Mouse (Mus musculus): ENCODE measurements around the gene 6430571L13Rik. TPM values are rescaled to one million over a fixed set of nuclear protein-coding genes. Genes with fewer than 3 reads are reported as not detected.

6430571L13Rik gene
- total RNA-seq, 2 experiments from 2014 or later: 2.5 to 2.9 TPM

DNA sequence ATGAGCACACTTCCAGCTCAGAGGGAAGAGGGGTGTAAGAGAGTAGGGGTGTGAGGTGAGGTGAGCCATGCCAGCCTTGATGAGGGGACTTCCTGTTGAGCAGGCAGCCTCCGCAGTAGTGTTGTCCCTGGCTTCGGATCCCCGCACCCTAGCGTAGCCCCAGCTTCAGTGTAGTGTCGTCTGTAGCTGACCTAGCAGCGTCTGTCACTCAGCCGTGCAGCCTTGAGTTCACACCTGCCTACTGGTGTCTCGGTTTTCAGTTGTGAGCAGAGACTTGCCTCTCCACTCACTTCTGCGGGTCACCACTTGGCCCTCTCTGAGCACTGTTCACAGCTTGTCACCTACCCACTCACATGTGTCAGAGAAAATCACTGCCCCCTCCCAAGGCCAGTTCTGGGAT is 31.2 kb upstream of the 6430571L13Rik start:
- Histone ChIP-seq H3K4me3 (no peak overlapping the region), H3K27ac (no peak overlapping the region)
- no peak for DNase-seq (ENCODE audit: low spot score in 2 of 2)
- no peak for TF ChIP-seq CTCF (conservative IDR thresholded peaks at IDR 0.05)

DNA sequence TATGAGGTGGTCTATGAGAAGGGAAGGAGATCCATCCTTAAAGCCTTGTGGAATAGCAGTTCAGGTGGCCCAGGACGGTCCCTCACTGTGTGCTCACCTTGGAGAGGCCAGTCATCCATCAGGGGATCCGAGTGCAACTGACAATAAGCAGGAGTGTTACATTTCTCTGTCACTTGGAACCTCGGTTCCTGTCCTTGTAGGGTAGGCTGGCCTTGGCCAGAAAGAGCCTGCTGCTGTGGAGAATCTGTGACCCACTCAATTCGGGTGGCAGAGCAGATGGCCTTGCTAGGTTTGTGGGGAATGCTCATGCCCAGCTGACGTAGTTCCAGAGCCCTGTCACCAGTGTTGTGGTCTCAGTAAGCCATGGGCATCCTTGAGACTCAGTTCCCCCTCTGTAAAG is 30.8 kb upstream of the 6430571L13Rik start:
- Histone ChIP-seq H3K4me3 (no peak overlapping the region), H3K27ac (no peak overlapping the region)
- TF ChIP-seq CTCF (conservative IDR thresholded peaks at IDR 0.05): no peak
- DNase-seq (ENCODE audit: low spot score in 2 of 2): no peak

DNA sequence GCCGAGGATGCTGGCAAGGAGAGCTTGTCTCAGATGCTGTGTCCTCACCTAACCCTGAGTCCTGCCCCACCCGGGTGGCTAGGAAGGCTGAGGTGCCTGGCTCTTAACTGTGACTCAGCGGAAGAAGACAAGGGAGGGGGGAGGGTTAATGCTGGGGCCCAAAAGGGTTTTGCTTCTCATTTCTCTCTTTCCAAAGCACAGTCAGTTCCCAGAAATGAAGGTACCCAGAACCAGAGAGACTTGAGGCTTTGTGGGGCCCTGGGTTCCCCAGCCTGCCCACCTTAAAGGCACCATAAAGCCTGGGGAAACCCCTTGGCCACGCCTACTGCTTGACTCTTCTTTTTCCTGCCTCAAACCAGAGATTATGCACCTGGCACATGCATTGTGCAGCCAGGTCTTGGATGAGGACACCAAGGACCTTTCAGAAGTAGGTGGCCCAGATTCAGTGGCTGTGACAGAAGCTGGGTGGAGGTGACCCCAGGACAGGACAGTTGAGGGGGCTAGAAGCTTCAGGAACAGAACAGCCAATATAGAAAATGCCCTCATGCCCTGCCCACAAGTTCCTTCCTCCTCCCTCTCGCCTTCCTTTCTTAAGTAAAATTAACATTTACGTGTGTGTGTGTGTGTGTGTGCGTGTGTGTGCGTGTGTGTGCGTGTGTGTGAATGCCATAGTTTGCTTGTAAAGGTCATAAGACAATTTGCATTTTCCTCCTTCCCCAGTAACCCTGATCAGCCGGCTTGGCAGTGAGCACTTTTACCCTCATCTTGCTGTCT is 27.4 kb upstream of the 6430571L13Rik start:
- Histone ChIP-seq H3K4me3 (no peak overlapping the region), H3K27ac (no peak overlapping the region)
- no peak for DNase-seq (ENCODE audit: low spot score in 2 of 2)
- TF ChIP-seq CTCF (conservative IDR thresholded peaks at IDR 0.05): no peak

DNA sequence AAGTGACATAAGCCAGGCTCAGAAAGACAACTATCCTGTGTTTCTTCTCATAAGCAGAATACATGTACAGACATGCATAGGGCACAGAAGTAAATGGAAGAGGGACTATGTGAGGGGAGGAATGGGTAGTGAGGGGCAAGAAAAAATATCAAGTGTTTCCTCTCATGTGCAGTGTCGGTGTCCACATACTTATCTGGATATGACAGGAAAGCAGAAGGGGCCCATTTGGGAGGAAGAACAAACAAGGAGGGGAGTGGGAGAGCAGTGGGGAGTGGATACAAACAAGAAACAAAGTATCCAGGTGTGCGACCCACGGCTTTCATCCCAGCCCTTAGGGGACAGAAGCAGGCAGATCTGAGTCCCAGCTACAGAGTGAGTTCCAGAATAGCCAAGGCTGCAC is 26.5 kb upstream of the 6430571L13Rik start:
- Histone ChIP-seq H3K4me3 (no peak overlapping the region), H3K27ac (no peak overlapping the region)
- TF ChIP-seq CTCF (conservative IDR thresholded peaks at IDR 0.05): no peak
- no peak for DNase-seq (ENCODE audit: low spot score in 2 of 2)

DNA sequence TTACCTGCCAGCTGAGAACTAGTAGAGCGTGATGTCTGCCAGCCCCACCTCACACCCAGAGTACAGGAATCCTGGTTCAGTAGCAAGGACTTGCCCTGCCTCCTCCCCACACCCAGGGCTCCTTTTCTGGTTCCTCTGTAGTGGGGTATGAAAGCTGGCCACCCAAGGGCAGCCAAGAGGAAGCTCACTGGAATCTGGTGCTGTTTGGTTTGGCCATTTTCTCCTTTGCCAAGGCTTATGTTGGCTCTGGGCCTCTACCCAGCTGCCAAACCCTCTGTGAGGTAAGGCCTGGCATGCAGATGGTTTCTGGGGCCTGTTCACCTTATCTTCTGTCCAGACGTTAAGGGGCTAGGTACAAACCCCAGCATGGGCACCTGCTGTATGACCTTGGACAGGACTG is 24.6 kb upstream of the 6430571L13Rik start:
- no peak overlapping the region for H3K27ac ChIP-seq
- no peak for TF ChIP-seq CTCF (conservative IDR thresholded peaks at IDR 0.05)
- no peak for DNase-seq (ENCODE audit: low spot score in 2 of 2)
- H3K4me3 ChIP-seq: no peak overlapping the region

DNA sequence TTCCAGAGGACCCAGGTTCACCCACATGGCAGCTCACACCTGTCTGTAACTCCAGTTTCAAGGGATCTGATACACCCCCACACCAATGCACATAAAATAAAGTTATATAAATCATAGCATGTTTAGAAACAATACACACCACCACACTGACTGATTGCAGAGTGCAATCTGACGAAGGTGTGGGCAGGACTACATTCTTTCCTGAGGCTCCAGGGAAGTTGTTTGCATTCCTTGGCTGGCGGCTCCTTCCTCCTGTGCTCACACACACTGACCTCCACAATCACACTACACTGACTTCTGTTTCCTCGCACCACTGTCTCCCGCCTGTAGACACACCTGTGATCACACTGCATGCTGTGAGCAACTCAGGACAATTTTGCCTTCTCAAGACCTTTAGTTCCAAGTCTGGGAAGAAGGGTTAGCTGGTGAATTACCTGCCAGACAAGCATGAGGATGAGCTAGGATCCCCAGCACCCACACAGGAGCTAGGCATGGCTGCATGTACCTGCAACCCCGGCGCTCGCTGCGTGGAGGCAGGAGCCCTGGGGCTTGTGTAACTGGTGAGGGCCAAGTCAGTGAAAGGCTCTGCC is 17.8 kb upstream of the 6430571L13Rik start:
- no peak for TF ChIP-seq CTCF (conservative IDR thresholded peaks at IDR 0.05)
- H3K27ac ChIP-seq: no peak overlapping the region
- H3K4me3 ChIP-seq: no peak overlapping the region
- no peak for DNase-seq (ENCODE audit: low spot score in 2 of 2)

DNA sequence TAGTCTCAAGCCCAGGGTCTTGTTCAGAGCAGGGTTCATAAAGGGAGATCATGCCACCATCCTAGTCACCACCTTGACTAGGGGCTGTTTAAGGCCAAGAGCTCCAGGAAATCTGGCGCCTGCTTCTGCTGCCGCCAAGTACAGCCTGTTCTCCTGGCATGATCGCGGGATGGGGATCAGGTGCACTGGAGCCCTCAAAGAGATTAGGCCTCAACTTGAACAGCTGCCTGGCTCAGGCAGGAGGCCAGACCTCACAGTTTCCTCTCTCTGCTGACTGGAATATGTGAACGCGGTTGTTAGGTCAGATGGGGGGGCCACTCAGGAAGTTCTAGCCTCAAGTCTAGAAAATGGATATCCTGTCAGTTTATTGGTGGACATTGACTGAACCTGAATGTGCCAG is 16.8 kb upstream of the 6430571L13Rik start:
- no peak for TF ChIP-seq CTCF (conservative IDR thresholded peaks at IDR 0.05)
- no peak for DNase-seq (ENCODE audit: low spot score in 2 of 2)
- H3K27ac ChIP-seq: no peak overlapping the region
- H3K4me3 ChIP-seq: no peak overlapping the region

DNA sequence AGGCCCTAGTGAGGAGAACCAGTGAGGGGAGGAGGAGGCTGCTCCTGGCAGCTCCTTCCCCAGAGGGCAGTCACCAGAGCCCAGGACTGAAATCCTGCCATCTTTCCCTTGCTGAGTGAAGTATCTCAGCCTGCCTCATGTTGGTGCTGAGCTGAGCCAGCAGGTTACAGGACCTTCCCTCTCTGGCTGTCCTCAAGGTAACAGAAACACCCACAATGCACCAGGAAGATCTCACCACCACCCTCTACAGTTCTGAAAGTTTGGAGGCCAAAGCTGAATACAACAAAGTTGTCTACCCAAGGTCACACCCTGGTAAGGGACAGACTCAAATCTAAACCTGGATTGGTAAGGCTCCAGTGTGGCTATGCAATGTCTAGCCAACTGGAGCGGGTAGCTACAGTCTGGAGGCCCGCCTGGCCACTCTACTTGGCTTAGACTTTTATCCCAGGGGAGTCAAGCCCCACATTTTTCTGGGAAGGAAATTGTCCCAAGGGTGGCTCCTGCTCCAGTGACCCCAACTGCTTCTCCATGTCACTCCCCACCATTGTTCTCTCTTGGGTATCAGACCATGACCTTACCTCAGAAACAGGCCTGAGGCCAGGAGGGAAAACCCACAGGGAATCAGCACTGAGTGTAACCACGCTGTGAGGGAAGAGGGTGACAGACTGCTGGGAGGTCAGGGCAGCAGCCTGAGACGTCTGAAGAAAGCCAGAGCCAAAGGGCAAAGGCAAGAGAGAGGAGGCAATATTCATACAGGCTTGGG is 15.4 kb upstream of the 6430571L13Rik start:
- no peak for TF ChIP-seq CTCF (conservative IDR thresholded peaks at IDR 0.05)
- no peak overlapping the region for H3K4me3 ChIP-seq
- no peak for DNase-seq (ENCODE audit: low spot score in 2 of 2)
- no peak overlapping the region for H3K27ac ChIP-seq

DNA sequence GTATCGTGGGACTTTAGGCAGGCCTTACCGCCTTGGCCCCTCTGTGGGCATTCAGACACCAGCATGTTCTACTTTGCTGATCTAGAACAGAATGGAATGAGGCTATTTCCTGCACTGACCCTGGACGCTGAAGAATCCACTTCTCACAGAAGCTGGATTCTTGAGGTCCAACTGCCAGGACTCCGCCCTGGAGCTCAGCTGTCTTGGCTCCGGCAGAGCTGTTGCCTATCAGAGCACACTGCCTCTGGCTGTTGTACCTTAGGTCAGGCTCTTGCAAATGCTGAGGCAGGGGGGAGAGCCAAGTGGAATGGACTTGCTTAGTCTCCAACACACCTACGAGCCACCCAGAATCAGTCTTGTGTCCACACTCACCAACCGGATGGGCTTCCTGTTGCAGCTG is 14.5 kb upstream of the 6430571L13Rik start:
- no peak overlapping the region for H3K27ac ChIP-seq
- no peak for DNase-seq (ENCODE audit: low spot score in 2 of 2)
- no peak for TF ChIP-seq CTCF (conservative IDR thresholded peaks at IDR 0.05)
- H3K4me3 ChIP-seq: no peak overlapping the region

DNA sequence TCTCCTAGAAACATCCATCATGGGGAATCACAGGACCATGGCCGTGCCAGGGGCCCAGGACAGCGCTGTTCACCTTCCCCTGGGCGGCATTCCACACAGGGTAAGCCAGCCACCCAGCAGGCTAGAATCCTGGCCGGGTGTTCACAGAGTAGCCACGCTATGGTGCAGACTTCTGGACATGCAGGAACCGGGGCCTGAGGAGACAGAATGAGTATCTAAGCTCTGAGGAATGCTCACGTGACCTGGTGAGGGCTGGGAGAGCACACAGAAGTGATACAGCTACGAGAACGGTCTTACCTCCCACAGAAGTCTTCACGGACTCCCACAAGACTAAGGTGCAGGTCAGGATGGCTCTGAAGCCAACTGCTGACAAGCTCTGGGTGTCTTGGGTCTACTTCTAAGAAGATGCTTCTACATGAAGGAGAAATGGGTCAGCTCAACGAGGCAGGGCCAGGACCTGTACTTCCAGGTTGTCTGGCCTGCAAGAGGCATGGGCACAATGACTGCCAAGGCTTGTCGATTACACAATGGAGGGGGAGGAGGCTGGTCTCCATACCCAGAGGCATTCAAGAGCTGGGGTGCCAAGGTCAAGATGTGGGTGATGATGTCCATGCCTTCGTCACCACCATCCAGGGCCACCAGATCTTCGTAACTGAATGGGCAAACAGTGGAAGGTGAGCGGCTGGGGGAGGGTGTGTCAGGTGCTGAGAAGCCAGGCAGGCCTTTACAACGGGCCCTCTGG is 12.4 kb upstream of the 6430571L13Rik start:
- Histone ChIP-seq H3K4me3 (no peak overlapping the region), H3K27ac (no peak overlapping the region)
- no peak for TF ChIP-seq CTCF (conservative IDR thresholded peaks at IDR 0.05)
- DNase-seq (ENCODE audit: low spot score in 2 of 2): no peak

DNA sequence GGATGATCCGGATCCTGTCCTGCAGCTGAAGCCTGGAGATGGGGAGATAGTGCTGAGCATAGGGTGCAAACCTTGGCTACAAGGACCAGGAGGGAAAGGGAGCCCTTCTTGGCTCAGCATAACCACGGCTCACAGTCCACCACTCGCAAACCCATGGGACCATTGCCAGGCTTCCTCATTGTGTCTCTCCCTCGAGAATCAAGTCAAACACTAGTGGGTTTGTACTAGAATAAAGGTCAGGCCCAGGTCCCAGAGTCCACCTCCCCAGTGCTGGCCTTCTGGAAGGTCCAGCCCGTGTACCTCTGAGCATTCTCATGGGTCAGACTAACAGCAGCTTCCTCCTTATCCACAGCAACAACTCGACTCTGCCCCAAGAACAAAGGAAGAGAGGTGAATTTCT is 9.6 kb upstream of the 6430571L13Rik start:
- H3K4me3 ChIP-seq: no peak overlapping the region
- TF ChIP-seq CTCF (conservative IDR thresholded peaks at IDR 0.05): no peak
- DNase-seq (ENCODE audit: low spot score in 2 of 2): no peak
- H3K27ac ChIP-seq: no peak overlapping the region

DNA sequence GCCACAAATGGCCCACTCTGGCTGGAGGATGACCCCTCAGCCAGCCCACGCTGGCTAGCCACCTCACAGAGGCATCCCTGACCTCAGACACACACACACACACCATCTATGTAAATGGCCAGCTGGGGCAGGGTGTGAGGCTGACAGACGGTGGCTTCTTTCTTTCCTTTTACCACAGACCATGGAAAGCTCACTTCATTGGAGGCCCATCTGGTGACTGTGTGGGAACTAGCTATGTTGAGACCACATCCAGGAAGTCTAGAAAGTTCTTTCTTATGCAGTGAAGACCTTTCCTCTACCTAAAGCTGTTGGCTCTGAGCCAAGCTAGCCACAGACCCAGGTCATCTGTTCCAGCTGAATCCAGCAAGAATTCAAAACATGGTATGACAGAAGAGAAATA is 6.7 kb upstream of the 6430571L13Rik start:
- TF ChIP-seq CTCF (conservative IDR thresholded peaks at IDR 0.05): no peak
- no peak for DNase-seq (ENCODE audit: low spot score in 2 of 2)
- Histone ChIP-seq H3K4me3 (no peak overlapping the region), H3K27ac (no peak overlapping the region)

DNA sequence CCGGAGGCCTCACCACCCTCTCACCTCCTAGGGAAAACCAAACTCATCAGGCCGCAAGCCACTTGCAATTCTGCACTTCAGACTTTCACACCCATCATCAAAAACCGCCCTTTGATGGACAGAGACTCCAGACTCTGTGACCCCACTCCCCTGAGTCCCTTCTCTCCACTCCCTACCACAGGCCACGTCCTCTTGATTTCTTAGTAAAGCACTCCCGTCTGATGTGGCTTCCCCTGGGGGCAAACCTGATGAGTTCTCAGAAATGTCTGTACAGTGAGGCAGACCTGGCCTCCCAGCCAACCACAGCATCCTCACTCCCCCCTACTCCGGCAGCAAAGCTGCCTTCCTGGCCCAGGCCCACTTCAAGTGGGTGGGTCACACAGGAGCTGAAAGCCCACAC is 6.0 kb upstream of the 6430571L13Rik start:
- TF ChIP-seq CTCF (conservative IDR thresholded peaks at IDR 0.05): no peak
- no peak for DNase-seq (ENCODE audit: low spot score in 2 of 2)
- H3K4me3 ChIP-seq: no peak overlapping the region
- no peak overlapping the region for H3K27ac ChIP-seq
